Mouse (Mus musculus) forebrain, embryonic 11.5 days (tissue): Measurements from ENCODE around the gene Cntn5. TPM values are rescaled to one million over a fixed set of nuclear protein-coding genes. Genes with fewer than 3 reads are reported as not detected.

Experiments
- ATAC-seq: fragments of 200-750 bp; cut with Nextera tagmentation; replicated peaks from 2 replicates; pipeline ENCODE4 v1.8.0; 2017; ENCODE audit warnings: moderate TSS enrichment; ENCODE audit not compliant: low FRiP score
- DNase-seq: peaks from one replicate; pipeline ENCODE4 v3.0.0-alpha.2; 2017; ENCODE audit warnings: low spot score
- H3K27ac ChIP-seq: fragments of 300-500 bp; sonication (generic); 2 replicates; pipeline ENCODE4 v1.5.1; 2014; ENCODE audit warnings: low read depth, low read length
- H3K27me3 ChIP-seq: fragments of 300-500 bp; sonication (generic); 2 replicates; pipeline ENCODE4 v1.6.1; 2014; ENCODE audit warnings: mild to moderate bottlenecking, low read length, mixed read lengths; ENCODE audit not compliant: control insufficient read depth, insufficient read depth
- H3K36me3 ChIP-seq: fragments of 300-500 bp; sonication (generic); 2 replicates; pipeline ENCODE4 v1.6.1; 2014; ENCODE audit warnings: mild to moderate bottlenecking, low read length, moderate library complexity, mixed read lengths; ENCODE audit not compliant: control insufficient read depth, insufficient read depth
- H3K4me1 ChIP-seq: fragments of 300-500 bp; sonication (generic); replicated peaks from 2 replicates; pipeline ENCODE4 v1.6.1; 2014; ENCODE audit warnings: low read length, mixed read lengths; ENCODE audit not compliant: control insufficient read depth, insufficient read depth
- H3K4me2 ChIP-seq: fragments of 300-500 bp; sonication (generic); 2 replicates; pipeline ENCODE4 v1.6.1; 2014; ENCODE audit warnings: low read depth, mild to moderate bottlenecking, low read length, moderate library complexity, mixed read lengths; ENCODE audit not compliant: severe bottlenecking
- H3K4me3 ChIP-seq: fragments of 300-500 bp; sonication (generic); 2 replicates; pipeline ENCODE4 v1.5.1; 2014; ENCODE audit warnings: low read depth, low read length
- H3K9ac ChIP-seq: fragments of 300-500 bp; sonication (generic); 2 replicates; pipeline ENCODE4 v1.6.1; 2014; ENCODE audit warnings: low read length
- H3K9me3 ChIP-seq: fragments of 300-500 bp; sonication (generic); 2 replicates; pipeline ENCODE4 v1.6.1; 2016; ENCODE audit warnings: low read length, mixed read lengths; ENCODE audit not compliant: control insufficient read depth
- WGBS: fragments of 180-500 bp; shearing (Covaris S2); extraction: QIAGEN DNeasy Blood & Tissue Kit; methylation state at CpG from one replicate; pipeline ENCODE4 v1.1.7; 2014; 5-methylcytosine and 5-hydroxymethylcytosine counted together
- polyA plus RNA-seq: library from polyadenylated mRNA; unstranded; fragments of >200 nt; fragmentation: Nextera tagmentation; extraction: Ambion mirVana; gene quantifications from 2 replicates; pipeline ENCODE4 v1.2.1, GENCODE M21; 2014

The Cntn5 gene
- polyA plus RNA-seq, 1 experiment from 2014 or later, result 2.4 TPM

GRCm38 (mm10) chr9:9949346-9949745 lies 955.2 kb downstream of the Cntn5 start:
- ATAC-seq (no peak), DNase-seq (no peak)
- Histone ChIP-seq H3K9me3 (no peaks in the 10 kb centered on the region), H3K27ac (no peak overlapping the region), H3K4me3 (no peak overlapping the region), H3K36me3 (no peaks in the 10 kb centered on the region), H3K4me1 (no peaks in the 10 kb centered on the region), H3K4me2 (no peak overlapping the region), H3K27me3 (no peaks in the 10 kb centered on the region), H3K9ac (no peak overlapping the region)
- WGBS, result 78% methylated on average over 3 of the region's 3 CpGs

DNA sequence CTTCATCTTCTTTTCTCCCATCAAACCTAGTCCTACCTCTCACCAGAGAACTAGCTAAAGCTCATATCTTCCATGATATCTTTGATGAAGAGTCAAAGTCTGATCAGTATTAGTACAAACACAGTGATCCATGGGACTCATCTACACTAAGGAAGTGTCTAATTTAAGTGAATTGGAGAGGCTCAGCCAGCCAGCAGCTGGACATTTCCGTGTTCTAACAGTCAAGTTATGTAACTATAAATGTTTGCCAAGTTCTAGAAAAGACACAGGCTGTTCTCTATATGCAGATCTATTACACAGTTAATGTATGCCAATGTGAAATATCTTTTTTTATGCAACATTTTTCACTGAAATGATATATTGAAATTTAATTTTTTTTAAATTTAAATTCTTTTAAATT lies 959.7 kb downstream of the Cntn5 start:
- Histone ChIP-seq H3K27ac (no peak overlapping the region), H3K4me3 (no peak overlapping the region), H3K27me3 (no peaks in the 10 kb centered on the region), H3K9ac (no peak overlapping the region), H3K4me1 (no peaks in the 10 kb centered on the region), H3K4me2 (no peak overlapping the region), H3K9me3 (no peaks in the 10 kb centered on the region), H3K36me3 (no peaks in the 10 kb centered on the region)
- DNase-seq (no peak), ATAC-seq (no peak)
- 97% methylated on average over 1 of the region's 1 CpGs for WGBS

GRCm38 (mm10) chr9:9937444-9938436 lies 966.8 kb downstream of the Cntn5 start:
- no peaks in the 10 kb centered on the region for H3K4me1 ChIP-seq
- no peak overlapping the region for H3K4me2 ChIP-seq
- H3K4me3 ChIP-seq, result no peak overlapping the region
- no peaks in the 10 kb centered on the region for H3K9me3 ChIP-seq
- no peak overlapping the region for H3K27ac ChIP-seq
- no peaks in the 10 kb centered on the region for H3K27me3 ChIP-seq
- no peak for DNase-seq
- no peak for ATAC-seq
- no peak overlapping the region for H3K9ac ChIP-seq
- no peaks in the 10 kb centered on the region for H3K36me3 ChIP-seq
- WGBS, result 94% methylated on average over 1 of the region's 1 CpGs

GRCm38 (mm10) chr9:9920580-9920979 lies 984.0 kb downstream of the Cntn5 start:
- H3K9me3 ChIP-seq, result no peaks in the 10 kb centered on the region; the same call in 1 of the 2 replicates
- no peaks in the 10 kb centered on the region for H3K4me1 ChIP-seq
- no peaks in the 10 kb centered on the region for H3K36me3 ChIP-seq
- no peak overlapping the region for H3K27ac ChIP-seq
- H3K27me3 ChIP-seq, result no peaks in the 10 kb centered on the region
- H3K9ac ChIP-seq, result no peak overlapping the region
- WGBS, result 61% methylated on average over 3 of the region's 3 CpGs
- DNase-seq (no peak), ATAC-seq (peak; percentile 60; the same call in 1 of the 2 replicates)
- no peak overlapping the region for H3K4me2 ChIP-seq
- H3K4me3 ChIP-seq, result no peak overlapping the region

GRCm38 (mm10) chr9:9899070-9899469 lies 1005.5 kb downstream of the Cntn5 start:
- Histone ChIP-seq H3K9me3 (no peaks in the 10 kb centered on the region), H3K36me3 (no peaks in the 10 kb centered on the region), H3K27ac (no peak overlapping the region), H3K4me3 (no peak overlapping the region), H3K4me1 (no peaks in the 10 kb centered on the region), H3K4me2 (no peak overlapping the region), H3K27me3 (no peaks in the 10 kb centered on the region), H3K9ac (no peak overlapping the region)
- no peak for ATAC-seq
- no peak for DNase-seq
- 78% methylated on average over 5 of the region's 5 CpGs for WGBS

DNA sequence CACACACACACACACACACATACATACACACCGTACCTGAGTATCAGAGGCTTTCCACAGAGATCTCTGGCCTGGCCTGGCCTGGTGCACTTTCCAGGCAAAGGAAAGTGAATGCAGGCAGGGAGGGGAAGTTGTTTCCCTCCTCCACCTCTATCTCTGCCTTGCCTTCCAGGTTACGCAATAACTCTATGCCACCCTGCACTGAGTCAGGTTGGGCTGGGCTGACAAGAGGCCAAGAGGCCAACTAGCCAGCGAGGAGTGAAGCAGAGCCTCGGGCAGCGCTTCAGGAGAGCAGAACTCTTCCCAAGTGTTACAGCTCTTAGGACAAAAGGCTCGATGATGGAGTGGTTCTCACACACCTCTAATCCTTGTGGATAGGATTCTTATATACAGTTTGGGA lies 1018.4 kb downstream of the Cntn5 start:
- H3K4me1 ChIP-seq, result no peaks in the 10 kb centered on the region
- H3K27me3 ChIP-seq, result no peaks in the 10 kb centered on the region
- 86% methylated on average over 6 of the region's 6 CpGs for WGBS
- H3K4me3 ChIP-seq, result no peak overlapping the region
- no peak overlapping the region for H3K27ac ChIP-seq
- no peaks in the 10 kb centered on the region for H3K9me3 ChIP-seq
- DNase-seq (no peak), ATAC-seq (no peak)
- no peaks in the 10 kb centered on the region for H3K36me3 ChIP-seq
- no peak overlapping the region for H3K4me2 ChIP-seq
- no peak overlapping the region for H3K9ac ChIP-seq

- Histone ChIP-seq H3K4me1 (no peaks in the 10 kb centered on the region), H3K27me3 (no peaks in the 10 kb centered on the region), H3K27ac (no peak overlapping the region), H3K4me2 (no peak overlapping the region), H3K9ac (no peak overlapping the region), H3K36me3 (no peaks in the 10 kb centered on the region), H3K9me3 (no peaks in the 10 kb centered on the region), H3K4me3 (no peak overlapping the region)
- DNase-seq (no peak), ATAC-seq (no peak)
- 79% methylated on average over 8 of the region's 8 CpGs for WGBS
These were observed 1021.7 kb downstream of the Cntn5 start for GRCm38 (mm10) chr9:9882779-9883383.

- no peak overlapping the region for H3K27ac ChIP-seq
- no peak overlapping the region; the same call in 1 of the 2 replicates for H3K9ac ChIP-seq
- no peaks in the 10 kb centered on the region for H3K9me3 ChIP-seq
- H3K4me2 ChIP-seq, result no peak overlapping the region
- ATAC-seq (peak; percentile 72), DNase-seq (no peak)
- H3K4me3 ChIP-seq, result no peak overlapping the region
- H3K4me1 ChIP-seq, result no peaks in the 10 kb centered on the region
- no peaks in the 10 kb centered on the region for H3K27me3 ChIP-seq
- WGBS, result 28% methylated on average over 7 of the region's 7 CpGs
- H3K36me3 ChIP-seq, result no peaks in the 10 kb centered on the region
These were observed 1032.2 kb downstream of the Cntn5 start for GRCm38 (mm10) chr9:9872112-9873035.
